11 mouse cellular contexts compared by ENCODE assay signal in the genomic region with DNA sequence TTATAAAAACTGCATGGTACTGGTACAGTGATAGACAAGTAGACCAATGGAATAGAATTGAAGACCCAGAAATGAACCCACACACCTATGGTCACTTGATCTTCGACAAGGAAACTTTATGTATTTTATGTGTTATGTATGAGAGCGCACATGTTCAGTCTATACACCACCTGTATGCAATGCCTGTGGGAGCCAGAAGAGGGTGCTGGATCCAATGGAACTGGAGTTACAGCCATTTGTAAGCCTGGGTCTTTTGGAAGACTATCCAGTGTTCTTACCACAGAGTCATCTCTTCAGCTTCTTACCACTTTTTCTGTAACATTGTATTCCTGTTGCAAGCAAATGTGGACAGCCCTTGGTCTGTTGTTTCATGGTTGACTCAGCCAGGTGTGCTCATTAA.
"Had no signal": no experiment of that assay in that cellular context is flagged by ENCODE, and none has a peak within 500 bp of the region (broad histone marks: within the 10 kb centered on the region; RNA-seq: fewer than 3 reads in every experiment).

No protein-coding gene starts in this region.

- H3K4me2 ChIP-seq: limb, embryonic 12.5 days; midbrain, embryonic 13.5 days had no signal

- H3K4me1 ChIP-seq: limb, embryonic 12.5 days; midbrain, embryonic 13.5 days had no signal

- DNase-seq: kidney, adult 11 months; layer of hippocampus, adult 9-11 months; layer of hippocampus, postnatal 36 days; liver; lung, adult 2 months; lung, postnatal 36 days; thymus, postnatal 14 days had no signal

- H3K9ac ChIP-seq: limb, embryonic 12.5 days; liver, embryonic 14.5 days; midbrain, embryonic 13.5 days had no signal

- H3K9me3 ChIP-seq: limb, embryonic 12.5 days; midbrain, embryonic 13.5 days had no signal

- H3K27ac ChIP-seq: limb, embryonic 12.5 days; liver, embryonic 14.5 days; midbrain, embryonic 13.5 days had no signal

- H3K27me3 ChIP-seq: limb, embryonic 12.5 days; midbrain, embryonic 13.5 days had no signal

- H3K36me3 ChIP-seq: limb, embryonic 12.5 days; midbrain, embryonic 13.5 days had no signal

- H3K4me3 ChIP-seq: limb, embryonic 12.5 days; midbrain, embryonic 13.5 days had no signal

- ATAC-seq: lung, postnatal 0 days; midbrain, embryonic 13.5 days had no signal
